Mouse (Mus musculus): Measurements from ENCODE around the gene Ikzf1.

DNA sequence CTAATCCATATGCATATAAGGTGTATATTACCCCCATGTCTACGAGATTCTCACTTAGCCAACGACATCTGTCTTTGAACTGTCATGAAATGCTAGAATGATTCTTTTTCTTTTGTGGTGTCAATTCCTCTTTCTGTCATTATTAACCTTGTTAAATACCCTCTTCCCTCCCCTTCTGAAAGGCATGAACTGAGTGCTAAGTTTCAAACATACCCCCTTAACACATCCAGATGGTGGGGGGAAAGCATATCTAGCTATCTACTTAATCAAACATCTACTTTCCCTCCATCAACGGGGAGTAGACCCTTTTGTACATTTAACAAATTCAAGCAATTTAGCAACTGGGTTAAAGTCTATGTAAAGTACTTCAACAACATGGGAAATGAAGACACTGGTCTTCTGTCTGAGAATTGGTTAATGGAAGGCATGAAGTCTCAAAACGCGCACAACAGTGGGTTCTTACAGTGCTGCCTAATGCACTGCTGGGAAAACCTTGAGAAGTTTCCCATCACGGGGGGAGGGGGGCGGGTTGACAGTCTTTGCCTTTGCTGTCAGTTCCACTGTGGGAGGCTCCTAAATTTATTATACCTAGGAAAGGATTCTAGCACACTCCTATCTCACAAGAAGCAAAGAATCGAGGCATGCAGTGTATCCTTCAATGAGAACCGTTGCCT, 8.6 kb upstream of the Ikzf1 start:
- TF ChIP-seq CTCF (IDR thresholded peaks at IDR 0.05; ENCODE audit: control insufficient read depth, insufficient read depth, insufficient replicate concordance, low read depth, low read length) = no peak
- TF ChIP-seq POLR2A (IDR thresholded peaks at IDR 0.05; ENCODE audit: control insufficient read depth, low read depth, low read length) = no peak

All from testis, adult 2 months (tissue).